Mouse (Mus musculus) kidney, postnatal 14 days (tissue): ENCODE measurements around the gene Rbfox1.
A peak's percentile ranks its signal among the peaks of the same experiment; 100 is the strongest.

Source experiments
- DNase-seq: peaks from one replicate; pipeline ENCODE4 v3.0.0; 2022; ENCODE audit warnings: mixed read lengths

The Rbfox1 gene

GRCm38 (mm10) chr16:7292985-7293805 lies 1408.0 kb downstream of the Rbfox1 start:
- DNase-seq = no peak

DNA sequence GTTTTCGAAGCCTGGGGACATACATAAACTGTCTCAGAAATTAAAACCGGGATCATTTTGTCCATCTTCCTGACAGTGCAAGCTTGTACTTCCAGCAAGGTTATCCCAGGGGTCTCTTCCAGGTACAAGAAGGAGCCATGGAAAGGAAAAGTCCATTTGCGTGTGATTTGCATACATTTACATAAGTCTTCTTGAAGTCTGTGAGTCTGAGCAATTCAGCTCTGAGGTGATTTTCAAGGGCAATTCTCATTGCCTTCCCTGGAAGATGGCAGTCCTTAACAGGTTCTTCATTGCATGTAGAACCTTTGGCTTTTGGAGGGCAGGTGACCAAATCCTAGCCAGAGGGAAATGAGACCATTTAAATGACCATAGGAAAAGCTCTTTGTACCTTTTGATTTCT lies 1417.3 kb downstream of the Rbfox1 start:
- no peak for DNase-seq

- DNase-seq = no peak
Measured at GRCm38 (mm10) chr16:7329196-7329595, 1444.0 kb downstream of the Rbfox1 start.

DNA sequence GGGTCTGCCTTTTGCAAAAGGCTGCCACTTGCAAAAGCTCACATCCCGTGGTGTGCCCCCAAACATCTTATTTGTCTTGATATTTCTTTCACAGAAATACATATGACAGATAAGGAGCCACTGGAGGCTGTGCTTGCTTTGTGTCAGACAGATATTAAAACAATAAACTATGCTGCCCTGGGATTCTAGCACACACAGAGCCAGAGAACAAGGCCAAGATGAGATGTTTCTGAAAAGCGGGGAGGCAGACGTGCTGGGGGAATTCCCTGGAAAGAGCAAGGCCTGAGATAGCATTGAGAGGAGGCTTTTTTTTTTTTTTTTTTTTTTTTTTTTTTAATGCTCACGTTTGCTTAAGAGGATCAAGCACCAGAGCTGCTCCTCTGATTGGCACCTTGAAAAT lies 1456.0 kb downstream of the Rbfox1 start:
- no peak for DNase-seq

- DNase-seq = no peak
Measured at GRCm38 (mm10) chr16:7345298-7345697, 1460.1 kb downstream of the Rbfox1 start.

DNA sequence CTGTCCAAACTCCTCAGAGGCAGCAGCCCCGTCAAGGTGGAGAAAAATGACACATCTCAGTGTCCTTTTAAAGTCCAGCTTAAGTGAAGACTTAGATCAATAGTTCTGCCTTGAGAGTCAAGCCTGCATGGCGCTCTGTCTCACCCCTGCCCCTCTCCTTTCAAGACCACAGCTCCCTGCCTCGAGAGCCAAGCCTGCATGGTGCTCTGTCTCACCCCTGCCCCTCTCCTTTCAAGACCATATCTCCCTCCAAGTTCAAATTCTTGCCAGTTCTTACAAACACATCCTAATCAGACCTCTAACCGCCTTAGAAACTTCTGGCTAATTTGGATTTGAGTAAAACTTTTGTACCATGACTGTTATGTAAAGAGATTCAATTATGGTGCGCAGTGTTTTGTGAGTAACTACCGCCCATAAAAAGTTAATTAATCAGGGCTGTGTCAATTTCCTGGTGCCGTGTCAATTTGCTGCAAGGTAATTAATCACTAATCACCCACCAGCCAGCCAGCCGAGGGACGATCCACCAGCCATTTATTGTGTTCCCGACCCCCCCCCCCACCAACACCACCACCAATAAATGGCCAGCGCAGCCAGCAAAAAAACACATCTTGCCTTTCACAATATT lies 1461.0 kb downstream of the Rbfox1 start:
- no peak for DNase-seq

- no peak for DNase-seq
Measured at GRCm38 (mm10) chr16:7347522-7348165, 1462.5 kb downstream of the Rbfox1 start.

GRCm38 (mm10) chr16:7352808-7353207 lies 1467.7 kb downstream of the Rbfox1 start:
- DNase-seq = peak; percentile 2

GRCm38 (mm10) chr16:7354116-7354515 lies 1469.0 kb downstream of the Rbfox1 start:
- no peak for DNase-seq

DNA sequence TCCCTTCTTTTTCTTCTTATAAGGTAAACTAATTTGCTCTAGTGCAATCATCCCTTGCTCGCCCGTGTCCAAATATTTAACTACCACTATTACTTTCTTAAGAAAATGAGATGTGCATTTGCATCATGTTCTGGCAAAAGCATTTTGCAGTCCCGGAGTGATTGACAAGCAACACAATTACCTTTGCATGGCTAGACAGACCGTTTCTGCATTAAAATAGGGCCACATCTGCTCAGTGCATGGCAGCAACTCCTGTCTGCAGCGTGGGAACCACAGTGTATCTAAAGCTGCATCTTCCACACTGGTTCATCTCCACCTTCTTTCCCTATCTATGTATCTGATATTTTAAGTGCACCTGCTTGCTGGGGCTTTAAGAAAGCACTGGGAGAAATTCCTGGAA lies 1473.9 kb downstream of the Rbfox1 start:
- no peak for DNase-seq

DNA sequence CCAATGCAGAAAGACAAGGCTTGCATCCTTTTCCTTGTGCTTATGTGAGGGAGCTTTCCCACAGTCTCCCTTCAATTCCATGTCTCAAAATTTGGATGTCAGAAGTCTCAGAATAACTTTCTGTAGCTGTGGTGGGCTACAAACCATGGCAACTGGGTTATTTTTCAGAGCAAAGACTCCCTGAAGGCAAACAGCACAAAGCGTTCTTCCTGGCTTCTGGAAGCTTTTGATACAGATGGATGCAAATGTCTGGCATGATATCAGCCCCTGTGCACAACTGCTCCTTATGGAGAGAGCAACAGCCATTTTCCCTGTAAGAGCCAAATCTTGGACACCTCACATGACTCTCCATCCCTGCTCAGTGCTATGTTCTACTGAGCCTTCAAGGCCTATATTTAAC lies 1475.6 kb downstream of the Rbfox1 start:
- no peak for DNase-seq

DNA sequence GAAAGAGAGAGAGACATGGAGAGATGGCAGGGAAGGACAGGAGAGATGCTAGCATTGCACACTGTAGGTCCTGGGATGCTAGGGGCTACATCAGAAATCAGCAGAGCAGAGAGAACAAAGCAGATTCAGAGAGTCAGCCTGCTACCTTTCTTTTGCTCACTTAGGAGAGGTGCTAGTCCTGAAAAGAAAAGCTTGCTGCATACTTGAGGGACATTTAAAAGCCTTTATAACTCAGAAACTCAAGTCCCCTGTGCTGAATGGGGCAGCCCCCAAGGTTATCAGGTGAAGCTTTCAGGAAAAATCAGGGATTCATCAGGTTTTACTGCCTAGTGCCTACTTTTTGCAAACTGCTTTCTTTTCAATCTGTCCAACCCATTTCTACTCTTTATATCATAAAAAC lies 1480.7 kb downstream of the Rbfox1 start:
- DNase-seq = no peak

GRCm38 (mm10) chr16:7374146-7374545 lies 1489.0 kb downstream of the Rbfox1 start:
- no peak for DNase-seq

DNA sequence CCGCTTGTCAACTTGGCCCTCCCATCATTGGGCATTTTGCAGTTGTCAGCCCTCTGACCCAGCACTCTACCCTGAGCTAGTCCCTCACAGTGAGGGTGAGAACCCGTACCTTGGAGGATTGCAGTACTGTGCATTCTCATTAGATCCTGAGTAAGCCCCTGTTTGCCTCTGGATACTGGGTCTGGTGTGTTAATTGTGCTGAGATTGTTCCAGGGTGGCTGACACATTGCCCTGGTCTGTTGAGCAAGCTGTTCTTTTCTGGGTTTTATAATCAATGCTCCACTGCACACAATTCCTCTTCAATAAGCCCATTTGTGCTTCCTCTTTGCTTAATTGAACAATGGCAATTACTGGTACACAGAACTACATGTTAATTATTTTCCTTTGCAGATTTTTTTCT lies 1489.5 kb downstream of the Rbfox1 start:
- no peak for DNase-seq

DNA sequence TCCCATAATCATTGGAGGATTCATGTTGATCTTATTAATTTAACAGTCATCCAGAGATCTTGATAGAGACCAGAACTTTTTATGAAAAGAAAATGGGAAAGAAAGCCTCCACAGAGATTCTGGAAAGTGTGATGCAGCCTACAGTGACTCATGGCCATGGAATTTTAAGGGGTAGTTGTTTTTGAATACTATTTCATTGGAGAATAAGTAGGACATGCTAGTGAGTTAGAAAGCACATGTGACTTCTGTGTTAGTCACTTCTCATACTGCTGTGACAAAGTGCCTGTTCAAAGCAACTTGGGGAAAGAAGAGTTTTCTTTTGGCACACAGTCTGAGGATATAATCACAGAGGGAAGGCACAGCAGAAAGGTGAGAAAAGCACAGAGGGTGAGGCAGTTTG lies 1510.9 kb downstream of the Rbfox1 start:
- no peak for DNase-seq

DNA sequence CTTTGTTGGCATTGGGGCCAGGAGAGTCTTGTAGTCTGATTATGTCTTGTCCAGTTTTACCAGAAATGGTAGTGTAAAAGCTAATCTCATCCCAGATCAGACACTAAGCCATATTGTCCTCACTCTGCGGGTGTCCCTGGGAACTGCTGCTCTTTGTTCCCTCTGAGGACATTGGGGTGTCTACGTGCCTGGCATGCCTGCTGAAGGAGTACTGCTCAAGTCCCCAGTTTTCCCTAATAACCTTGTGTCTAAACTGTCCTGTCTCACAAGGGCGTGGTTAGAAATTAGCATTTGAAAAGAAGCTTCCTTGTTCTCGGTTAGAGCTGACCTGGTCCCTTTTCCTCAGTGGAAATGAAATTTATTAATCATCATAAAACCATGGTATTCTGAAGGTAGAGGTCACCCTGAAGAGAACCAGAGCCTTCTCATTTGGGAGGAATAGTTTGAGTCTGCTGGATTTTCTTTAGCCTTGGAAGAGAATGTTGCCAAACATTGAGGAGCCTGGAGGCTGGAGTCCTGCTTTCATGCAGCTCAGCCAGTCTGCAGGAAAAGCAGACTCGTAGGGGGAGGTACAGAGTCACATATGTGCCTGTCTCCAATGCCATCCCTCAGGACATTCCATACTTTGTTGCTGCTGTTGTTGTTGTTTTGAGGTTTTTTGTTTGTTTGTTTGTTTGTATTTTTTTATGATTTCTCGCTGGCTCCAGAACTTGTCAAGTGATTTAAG lies 1519.8 kb downstream of the Rbfox1 start:
- no peak for DNase-seq

GRCm38 (mm10) chr16:7407862-7408640 lies 1522.9 kb downstream of the Rbfox1 start:
- DNase-seq = no peak

- DNase-seq = peak; percentile 29
Measured at GRCm38 (mm10) chr16:7419655-7420281, 1534.6 kb downstream of the Rbfox1 start.

DNA sequence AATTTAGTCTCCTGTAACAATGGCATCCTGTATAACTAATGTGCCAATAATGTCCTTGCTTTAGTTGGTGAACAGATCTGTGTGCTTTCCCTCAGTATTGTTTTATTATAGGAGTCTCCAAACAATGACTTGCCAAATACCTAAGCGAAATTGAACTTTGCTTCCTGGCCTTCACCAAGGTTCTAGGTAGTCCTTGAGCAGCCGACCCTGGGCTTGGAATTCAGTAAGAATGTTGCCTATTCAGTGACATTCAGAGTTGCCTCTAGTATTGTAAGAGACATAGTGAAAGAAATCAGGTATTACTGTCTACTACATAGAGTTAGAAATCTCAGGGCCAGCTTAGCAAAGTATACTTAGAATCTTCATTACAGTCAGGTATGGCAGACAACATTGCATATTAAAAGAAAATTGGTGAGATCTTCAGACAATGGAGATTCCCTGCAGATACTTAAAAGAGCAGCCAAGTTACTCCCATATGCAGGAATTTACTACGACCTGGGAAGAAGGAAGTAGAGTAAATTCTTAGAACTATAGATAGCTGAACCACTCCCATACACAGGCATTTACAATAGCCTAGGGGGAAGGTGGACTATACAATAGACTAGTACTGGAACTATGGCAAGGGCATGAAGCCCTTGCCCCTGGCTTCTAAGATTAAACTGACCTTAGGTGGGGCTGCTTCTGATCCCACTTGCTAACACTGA lies 1540.4 kb downstream of the Rbfox1 start:
- no peak for DNase-seq

DNA sequence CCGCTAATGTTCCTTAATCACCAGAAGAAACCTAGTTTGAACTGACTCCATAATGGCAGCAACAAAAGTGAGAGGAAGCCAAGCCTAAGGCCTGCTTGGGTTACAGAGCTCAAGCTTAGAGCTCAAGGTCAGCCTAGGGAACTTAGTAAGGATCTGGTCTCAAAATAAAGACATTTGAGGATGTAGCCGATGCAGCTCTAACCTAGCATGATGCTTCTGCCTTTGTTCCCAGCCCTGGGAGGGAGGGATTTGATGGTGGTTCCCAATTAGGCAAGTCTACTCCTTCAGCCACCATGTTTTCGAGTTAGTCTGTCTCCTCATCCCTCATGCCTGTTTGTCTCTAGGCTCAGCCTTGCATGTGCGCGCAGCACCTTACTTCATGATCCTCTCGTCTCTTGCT lies 1548.1 kb downstream of the Rbfox1 start:
- no peak for DNase-seq

DNA sequence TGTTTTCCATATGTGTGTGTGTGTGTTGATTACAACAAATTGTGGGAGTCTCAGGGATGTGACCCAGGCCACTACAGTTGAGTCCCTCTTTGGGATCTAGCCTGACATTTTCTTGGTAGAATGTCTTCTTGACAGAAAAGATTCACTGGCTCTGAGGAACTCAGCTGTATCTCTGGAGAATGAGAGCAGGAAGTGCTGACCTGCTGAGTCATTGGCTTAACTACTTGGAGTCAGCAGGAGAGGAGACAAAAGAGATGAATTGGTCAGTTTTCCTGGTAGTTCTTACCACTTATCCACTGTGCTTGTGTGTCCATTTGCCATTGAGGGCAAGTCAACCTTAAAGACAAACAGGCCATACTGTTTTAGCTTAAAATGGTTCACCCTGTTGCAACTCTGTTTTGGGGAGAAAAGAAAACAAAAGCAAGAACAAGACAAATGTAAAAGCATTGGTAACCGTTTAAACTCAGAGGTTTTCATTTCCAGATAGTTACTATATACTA lies 1561.7 kb downstream of the Rbfox1 start:
- DNase-seq = peak; percentile 6
